In the genomic region with DNA sequence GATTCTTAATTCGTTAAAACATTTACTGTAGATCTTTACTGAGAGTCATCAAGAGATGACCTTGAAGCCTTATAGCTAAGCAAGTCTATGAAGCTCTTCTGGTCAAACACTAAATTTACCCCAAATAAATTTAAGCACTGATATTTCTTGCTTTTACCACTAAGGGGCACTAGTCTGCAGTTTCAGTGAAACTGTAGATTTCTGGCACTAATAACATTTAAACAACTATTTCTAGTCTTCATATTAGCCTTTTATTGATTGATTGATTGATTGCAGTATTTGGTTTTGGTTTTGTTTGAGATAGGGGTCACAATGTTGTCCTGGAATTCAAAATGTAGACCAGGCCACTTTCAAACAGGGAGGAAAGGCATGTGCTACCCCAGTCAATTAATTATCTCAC, we compare ENCODE assay signal across 16 mouse cellular contexts. TPM values are rescaled to one million over a fixed set of nuclear protein-coding genes. Genes with fewer than 3 reads are reported as not detected.
DNase-seq lines count a peak whose midpoint lies in the region; ATAC-seq and TF ChIP-seq lines count a peak whose summit lies in the region.
"Had no signal": no experiment of that assay in that cellular context is flagged by ENCODE, and none has a peak within 500 bp of the region (broad histone marks: within the 10 kb centered on the region; RNA-seq: fewer than 3 reads in every experiment).

No protein-coding gene starts in this region.

- peak; percentile 60 for TF ChIP-seq CTCF in hindbrain, postnatal 0 days (IDR thresholded peaks at IDR 0.05; ENCODE audit: low read depth)
- peak; percentile 77 for TF ChIP-seq CTCF in stomach, postnatal 0 days (IDR thresholded peaks at IDR 0.05; ENCODE audit: low read depth)

- H3K4me2 ChIP-seq in hindbrain, postnatal 0 days (ENCODE audit: low read depth, low read length): no peak overlapping the region
- no peak overlapping the region for H3K4me2 ChIP-seq in hindbrain, embryonic 11.5 days (replicated peaks; ENCODE audit: low read depth, low read length)
- no peak overlapping the region for H3K4me2 ChIP-seq in midbrain, embryonic 11.5 days
- no peak overlapping the region for H3K4me2 ChIP-seq in midbrain, embryonic 13.5 days (replicated peaks)
- H3K4me2 ChIP-seq in stomach, postnatal 0 days (replicated peaks; ENCODE audit: low read depth): no peak overlapping the region
- H3K4me2 ChIP-seq: embryonic facial prominence, embryonic 13.5 days had no signal

- TF ChIP-seq EP300 in stomach, postnatal 0 days (optimal IDR thresholded peaks at IDR 0.05): no peak

- 83% methylated on average over 1 of the region's 1 CpGs for WGBS in hindbrain, postnatal 0 days
- WGBS in hindbrain, embryonic 11.5 days: 78% methylated on average over 1 of the region's 1 CpGs
- 85% methylated on average over 1 of the region's 1 CpGs for WGBS in midbrain, embryonic 11.5 days
- 94% methylated on average over 1 of the region's 1 CpGs for WGBS in midbrain, embryonic 13.5 days
- 78% methylated on average over 1 of the region's 1 CpGs for WGBS in stomach, postnatal 0 days

- H3K36me3 ChIP-seq in hindbrain, postnatal 0 days (ENCODE audit: insufficient read depth, low read length): peaks cover 6% of the 10 kb centered on the region; the same call in 1 of the 2 replicates
- no peaks in the 10 kb centered on the region; the same call in 1 of the 2 replicates for H3K36me3 ChIP-seq in hindbrain, embryonic 11.5 days (ENCODE audit: control insufficient read depth, insufficient read depth, low read length)
- H3K36me3 ChIP-seq in midbrain, embryonic 11.5 days (ENCODE audit: control insufficient read depth, insufficient read depth, low read length): peaks cover 17% of the 10 kb centered on the region; the same call in 1 of the 2 replicates
- peaks cover 44% of the 10 kb centered on the region for H3K36me3 ChIP-seq in midbrain, embryonic 13.5 days
- H3K36me3 ChIP-seq in stomach, postnatal 0 days (ENCODE audit: control insufficient read depth, insufficient read depth, low read length): peaks cover 15% of the 10 kb centered on the region; the same call in 1 of the 2 replicates

- H3K9me3 ChIP-seq in hindbrain, postnatal 0 days (ENCODE audit: low read length): no peaks in the 10 kb centered on the region
- H3K9me3 ChIP-seq in hindbrain, embryonic 11.5 days (ENCODE audit: control insufficient read depth, low read length): no peaks in the 10 kb centered on the region
- H3K9me3 ChIP-seq in midbrain, embryonic 11.5 days (ENCODE audit: control insufficient read depth, low read length): no peaks in the 10 kb centered on the region
- H3K9me3 ChIP-seq in midbrain, embryonic 13.5 days: no peaks in the 10 kb centered on the region
- no peaks in the 10 kb centered on the region for H3K9me3 ChIP-seq in stomach, postnatal 0 days (ENCODE audit: control insufficient read depth, low read length)
- H3K9me3 ChIP-seq: embryonic facial prominence, embryonic 13.5 days; hindbrain, embryonic 10.5 days had no signal

- H3K9ac ChIP-seq in hindbrain, postnatal 0 days (replicated peaks; ENCODE audit: low read length): no peak overlapping the region
- no peak overlapping the region for H3K9ac ChIP-seq in hindbrain, embryonic 11.5 days (ENCODE audit: low read depth, low read length)
- no peak overlapping the region for H3K9ac ChIP-seq in midbrain, embryonic 11.5 days (ENCODE audit: low read length)
- H3K9ac ChIP-seq in midbrain, embryonic 13.5 days (replicated peaks): no peak overlapping the region
- H3K9ac ChIP-seq in stomach, postnatal 0 days (ENCODE audit: low read length): no peak overlapping the region
- H3K9ac ChIP-seq: embryonic facial prominence, embryonic 13.5 days had no signal

- no peak for ATAC-seq in hindbrain, postnatal 0 days
- ATAC-seq in hindbrain, embryonic 11.5 days (ENCODE audit: low FRiP score): no peak
- ATAC-seq in midbrain, embryonic 11.5 days (ENCODE audit: low FRiP score): no peak
- ATAC-seq in midbrain, embryonic 13.5 days: no peak
- ATAC-seq in stomach, postnatal 0 days (ENCODE audit: low FRiP score, low TSS enrichment): no peak
- ATAC-seq: forebrain, embryonic 16.5 days had no signal

- peak; percentile 51 for DNase-seq in hindbrain, postnatal 0 days (ENCODE audit: low spot score)
- no peak for DNase-seq in hindbrain, embryonic 11.5 days (ENCODE audit: low spot score)
- peak; percentile 79 for DNase-seq in midbrain, embryonic 11.5 days (ENCODE audit: low spot score, missing footprints)
- DNase-seq in MN1 (ENCODE audit: low spot score): peak; percentile 56
- no peak for DNase-seq in stomach, postnatal 0 days (ENCODE audit: low spot score)
- DNase-seq in testis, postnatal 14 days (ENCODE audit: low spot score): no peak
- DNase-seq: adrenal gland, postnatal 25 days; cerebellum, adult 9-10 months; kidney, postnatal 4 days; thymus, postnatal 14 days had no signal

- H3K4me1 ChIP-seq in hindbrain, postnatal 0 days (ENCODE audit: insufficient read depth, low read length): no peaks in the 10 kb centered on the region
- no peaks in the 10 kb centered on the region for H3K4me1 ChIP-seq in hindbrain, embryonic 11.5 days (replicated peaks; ENCODE audit: control insufficient read depth, insufficient read depth, low read length)
- H3K4me1 ChIP-seq in midbrain, embryonic 11.5 days (ENCODE audit: control insufficient read depth, insufficient read depth, low read length): no peaks in the 10 kb centered on the region
- H3K4me1 ChIP-seq in midbrain, embryonic 13.5 days (replicated peaks): no peaks in the 10 kb centered on the region
- no peaks in the 10 kb centered on the region for H3K4me1 ChIP-seq in stomach, postnatal 0 days (replicated peaks; ENCODE audit: control insufficient read depth, insufficient read depth)
- H3K4me1 ChIP-seq: embryonic facial prominence, embryonic 13.5 days had no signal

- H3K27ac ChIP-seq in hindbrain, postnatal 0 days: no peak overlapping the region
- H3K27ac ChIP-seq in hindbrain, embryonic 11.5 days (ENCODE audit: low read depth, low read length): no peak overlapping the region
- H3K27ac ChIP-seq in midbrain, embryonic 11.5 days (ENCODE audit: low read depth, low read length): no peak overlapping the region
- H3K27ac ChIP-seq in midbrain, embryonic 13.5 days: no peak overlapping the region
- no peak overlapping the region for H3K27ac ChIP-seq in stomach, postnatal 0 days (replicated peaks)
- H3K27ac ChIP-seq: embryonic facial prominence, embryonic 13.5 days; hindbrain, embryonic 10.5 days had no signal

- no peaks in the 10 kb centered on the region for H3K27me3 ChIP-seq in hindbrain, postnatal 0 days (ENCODE audit: insufficient read depth, low read length)
- H3K27me3 ChIP-seq in hindbrain, embryonic 11.5 days (ENCODE audit: control insufficient read depth, insufficient read depth, low read length): no peaks in the 10 kb centered on the region
- no peaks in the 10 kb centered on the region for H3K27me3 ChIP-seq in midbrain, embryonic 11.5 days (ENCODE audit: control insufficient read depth, insufficient read depth, low read length)
- no peaks in the 10 kb centered on the region for H3K27me3 ChIP-seq in midbrain, embryonic 13.5 days
- no peaks in the 10 kb centered on the region for H3K27me3 ChIP-seq in stomach, postnatal 0 days (ENCODE audit: control insufficient read depth, insufficient read depth, low read length)
- H3K27me3 ChIP-seq: embryonic facial prominence, embryonic 13.5 days had no signal

- no peak overlapping the region for H3K4me3 ChIP-seq in hindbrain, postnatal 0 days (ENCODE audit: low read length)
- no peak overlapping the region for H3K4me3 ChIP-seq in hindbrain, embryonic 11.5 days (ENCODE audit: low read depth, low read length)
- H3K4me3 ChIP-seq in midbrain, embryonic 11.5 days (ENCODE audit: low read depth, low read length): no peak overlapping the region
- H3K4me3 ChIP-seq in midbrain, embryonic 13.5 days (replicated peaks): no peak overlapping the region
- H3K4me3 ChIP-seq in stomach, postnatal 0 days (ENCODE audit: low read depth, low read length): no peak overlapping the region
- H3K4me3 ChIP-seq: embryonic facial prominence, embryonic 13.5 days; hindbrain, embryonic 10.5 days had no signal

RNA-seq across cellular contexts. Expression of a gene that starts 20.9 kb away (rescaled TPM):
- total RNA-seq in hindbrain, postnatal 0 days (2014; rRNA removed): 12.9 and 13.5 TPM in 2 replicates
- 16.8 and 18.0 TPM in 2 replicates for polyA plus RNA-seq in hindbrain, postnatal 0 days (2015; fragmentation: Nextera tagmentation; extraction: Ambion mirVana)
- 95.3 and 104 TPM in 2 replicates for polyA plus RNA-seq in hindbrain, embryonic 11.5 days (2014; fragmentation: Nextera tagmentation; extraction: Ambion mirVana)
- polyA plus RNA-seq in midbrain, embryonic 11.5 days (2014; fragmentation: Nextera tagmentation; extraction: Ambion mirVana): 113 and 119 TPM in 2 replicates
- 40.1 and 40.7 TPM in 2 replicates for polyA plus RNA-seq in midbrain, embryonic 13.5 days (2015; fragmentation: Nextera tagmentation; extraction: Ambion mirVana)
- 31.1 and 32.0 TPM in 2 replicates for polyA plus RNA-seq in stomach, postnatal 0 days (2015; fragmentation: Nextera tagmentation; extraction: Ambion mirVana)

RNA-seq across cellular contexts. Expression of a gene that starts 38.2 kb away (rescaled TPM):
- total RNA-seq in hindbrain, postnatal 0 days (2014; rRNA removed): not detected in 2 replicates
- polyA plus RNA-seq in hindbrain, postnatal 0 days (2015; fragmentation: Nextera tagmentation; extraction: Ambion mirVana): not detected in 2 replicates
- polyA plus RNA-seq in hindbrain, embryonic 11.5 days (2014; fragmentation: Nextera tagmentation; extraction: Ambion mirVana): 0.11 TPM in 1 of 2 replicates, not detected in the other
- polyA plus RNA-seq in midbrain, embryonic 11.5 days (2014; fragmentation: Nextera tagmentation; extraction: Ambion mirVana): not detected in 2 replicates
- not detected in 2 replicates for polyA plus RNA-seq in midbrain, embryonic 13.5 days (2015; fragmentation: Nextera tagmentation; extraction: Ambion mirVana)
- polyA plus RNA-seq in stomach, postnatal 0 days (2015; fragmentation: Nextera tagmentation; extraction: Ambion mirVana): 0.30 and 0.85 TPM in 2 replicates
- total RNA-seq: adrenal gland, postnatal 25 days; monocyte, adult 5-6 weeks had no signal
- polyA plus RNA-seq: forebrain, embryonic 16.5 days; lung, embryonic 16.5 days had no signal

RNA-seq across cellular contexts. Expression of a gene that starts 47.5 kb away (rescaled TPM):
- total RNA-seq in hindbrain, postnatal 0 days (2014; rRNA removed): 23.9 and 52.3 TPM in 2 replicates
- polyA plus RNA-seq in hindbrain, postnatal 0 days (2015; fragmentation: Nextera tagmentation; extraction: Ambion mirVana): 58.2 and 62.2 TPM in 2 replicates
- polyA plus RNA-seq in hindbrain, embryonic 11.5 days (2014; fragmentation: Nextera tagmentation; extraction: Ambion mirVana): 64.5 and 66.7 TPM in 2 replicates
- 64.0 and 76.2 TPM in 2 replicates for polyA plus RNA-seq in midbrain, embryonic 11.5 days (2014; fragmentation: Nextera tagmentation; extraction: Ambion mirVana)
- polyA plus RNA-seq in midbrain, embryonic 13.5 days (2015; fragmentation: Nextera tagmentation; extraction: Ambion mirVana): 52.3 and 57.5 TPM in 2 replicates
- 53.8 and 60.9 TPM in 2 replicates for polyA plus RNA-seq in stomach, postnatal 0 days (2015; fragmentation: Nextera tagmentation; extraction: Ambion mirVana)

Comparison
In these comparisons a context has a peak if more than half of its experiments do, and no peak if none do; other contexts are left out.
1. DNase-seq: peak in hindbrain, postnatal 0 days (single experiment), midbrain, embryonic 11.5 days (single experiment) and MN1 (single experiment); none in hindbrain, embryonic 11.5 days (single experiment), stomach, postnatal 0 days (single experiment) and testis, postnatal 14 days (single experiment).